Mouse (Mus musculus) lung, embryonic 14.5 days (tissue): ENCODE measurements at regions not wholly inside any gene's neighbourhood (a gene's known extent, or its start where the extent isn't known, plus 50 kb on each side); places are given as distances from the start of the nearest gene placed in this dataset.

Experiments
- ATAC-seq: fragments of 200-750 bp; cut with Nextera tagmentation; 2 replicates; pipeline ENCODE4 v1.8.0; 2017; ENCODE audit warnings: mild to moderate bottlenecking, moderate TSS enrichment, moderate library complexity; ENCODE audit not compliant: insufficient read depth
- DNase-seq: peaks from one replicate; pipeline ENCODE4 v3.0.0-alpha.2; 2015
- H3K27ac ChIP-seq: fragments of 300-500 bp; sonication (generic); 2 replicates; pipeline ENCODE4 v1.5.1; 2014; ENCODE audit warnings: low read depth, mild to moderate bottlenecking, moderate library complexity
- H3K27me3 ChIP-seq: fragments of 300-500 bp; sonication (generic); 2 replicates; pipeline ENCODE4 v1.6.1; 2014; ENCODE audit warnings: low read length, control low read depth; ENCODE audit not compliant: insufficient read depth
- H3K36me3 ChIP-seq: fragments of 300-500 bp; sonication (generic); 2 replicates; pipeline ENCODE4 v1.6.1; 2014; ENCODE audit warnings: control low read depth; ENCODE audit not compliant: insufficient read depth
- H3K4me1 ChIP-seq: fragments of 300-500 bp; sonication (generic); 2 replicates; pipeline ENCODE4 v1.6.1; 2014; ENCODE audit warnings: antibody characterized with exemption, control low read depth; ENCODE audit not compliant: insufficient read depth
- H3K4me2 ChIP-seq: fragments of 300-500 bp; sonication (generic); 2 replicates; pipeline ENCODE4 v1.6.1; 2014; ENCODE audit warnings: mild to moderate bottlenecking
- H3K4me3 ChIP-seq: fragments of 300-500 bp; sonication (generic); 2 replicates; pipeline ENCODE4 v1.5.1; 2014; ENCODE audit warnings: low read depth, low read length
- H3K9ac ChIP-seq: fragments of 300-500 bp; sonication (generic); 2 replicates; pipeline ENCODE4 v1.6.1; 2014
- H3K9me3 ChIP-seq: fragments of 300-500 bp; sonication (generic); 2 replicates; pipeline ENCODE4 v1.6.1; 2016; ENCODE audit warnings: low read depth, low read length, control low read depth
- CTCF ChIP-seq: IDR thresholded peaks from 2 replicates; pipeline ENCODE4 v1.5.1; 2016; ENCODE audit warnings: antibody characterized with exemption, low read depth
- WGBS: fragments of 180-500 bp; shearing (Covaris S2); extraction: QIAGEN DNeasy Blood & Tissue Kit; methylation state at CpG from one replicate; pipeline ENCODE4 v1.1.7; 2014; 5-methylcytosine and 5-hydroxymethylcytosine counted together

- no peak for TF ChIP-seq CTCF
- H3K9ac ChIP-seq = no peak overlapping the region
- no peak overlapping the region for H3K27ac ChIP-seq
- no peaks in the 10 kb centered on the region for H3K9me3 ChIP-seq
- WGBS = 84% methylated on average over 2 of the region's 2 CpGs
- no peak for ATAC-seq
- H3K4me2 ChIP-seq = no peak overlapping the region
- H3K4me1 ChIP-seq = no peaks in the 10 kb centered on the region
- H3K36me3 ChIP-seq = no peaks in the 10 kb centered on the region
- H3K4me3 ChIP-seq = no peak overlapping the region
- no peak for DNase-seq
- H3K27me3 ChIP-seq = no peaks in the 10 kb centered on the region
These were observed 240.0 kb downstream of the Igsf11 start for GRCm38 (mm10) chr16:39132459-39132858.

- DNase-seq = no peak
- H3K4me3 ChIP-seq = no peak overlapping the region
- H3K27me3 ChIP-seq = no peaks in the 10 kb centered on the region
- no peak for ATAC-seq
- H3K27ac ChIP-seq = no peak overlapping the region
- H3K9ac ChIP-seq = no peak overlapping the region
- no peaks in the 10 kb centered on the region for H3K36me3 ChIP-seq
- H3K9me3 ChIP-seq = no peaks in the 10 kb centered on the region
- TF ChIP-seq CTCF = no peak
- no peak overlapping the region for H3K4me2 ChIP-seq
- no peaks in the 10 kb centered on the region for H3K4me1 ChIP-seq
- WGBS = 49% methylated on average over 4 of the region's 4 CpGs
These were observed 243.3 kb downstream of the Igsf11 start for GRCm38 (mm10) chr16:39135777-39136176.

GRCm38 (mm10) chr16:39147151-39147550 lies 254.7 kb downstream of the Igsf11 start:
- Histone ChIP-seq H3K9ac (no peak overlapping the region), H3K4me3 (no peak overlapping the region), H3K9me3 (no peaks in the 10 kb centered on the region), H3K4me2 (no peak overlapping the region), H3K4me1 (no peaks in the 10 kb centered on the region), H3K27me3 (no peaks in the 10 kb centered on the region), H3K36me3 (no peaks in the 10 kb centered on the region), H3K27ac (no peak overlapping the region)
- DNase-seq (no peak), ATAC-seq (no peak)
- no peak for TF ChIP-seq CTCF
- WGBS = 63% methylated on average over 2 of the region's 2 CpGs

GRCm38 (mm10) chr16:39151325-39152318 lies 259.2 kb downstream of the Igsf11 start:
- 69% methylated on average over 9 of the region's 9 CpGs for whole genome bisulfite sequencing
- Histone ChIP-seq H3K4me1 (no peaks in the 10 kb centered on the region), H3K27ac (no peak overlapping the region), H3K36me3 (no peaks in the 10 kb centered on the region), H3K9me3 (no peaks in the 10 kb centered on the region), H3K9ac (no peak overlapping the region), H3K4me3 (no peak overlapping the region), H3K27me3 (no peaks in the 10 kb centered on the region), H3K4me2 (no peak overlapping the region)
- no peak for ATAC-seq
- DNase-seq = no peak
- no peak for TF ChIP-seq CTCF

GRCm38 (mm10) chr16:39158893-39159292 lies 266.4 kb downstream of the Igsf11 start:
- ATAC-seq (no peak), DNase-seq (no peak)
- Histone ChIP-seq H3K9ac (no peak overlapping the region), H3K27ac (no peak overlapping the region), H3K4me2 (no peak overlapping the region), H3K4me3 (no peak overlapping the region), H3K4me1 (no peaks in the 10 kb centered on the region), H3K27me3 (no peaks in the 10 kb centered on the region), H3K9me3 (no peaks in the 10 kb centered on the region), H3K36me3 (no peaks in the 10 kb centered on the region)
- TF ChIP-seq CTCF = no peak
- WGBS = 23% methylated on average over 3 of the region's 3 CpGs

- ATAC-seq = no peak
These were observed 267.3 kb downstream of the Igsf11 start for GRCm38 (mm10) chr16:39159725-39160124.

GRCm38 (mm10) chr16:39162684-39163083 lies 270.2 kb downstream of the Igsf11 start:
- H3K27ac ChIP-seq = no peak overlapping the region
- DNase-seq = no peak
- ATAC-seq = no peak
- H3K9me3 ChIP-seq = no peaks in the 10 kb centered on the region
- no peak overlapping the region for H3K4me2 ChIP-seq
- WGBS = 30% methylated on average over 1 of the region's 1 CpGs
- 0 out of 2 replicates have a peak, but pooled peaks have one; percentile 16 for TF ChIP-seq CTCF
- no peak overlapping the region for H3K9ac ChIP-seq
- no peaks in the 10 kb centered on the region for H3K36me3 ChIP-seq
- no peaks in the 10 kb centered on the region for H3K27me3 ChIP-seq
- no peak overlapping the region for H3K4me3 ChIP-seq
- H3K4me1 ChIP-seq = no peaks in the 10 kb centered on the region

More at GRCm38 (mm10) chr16:39159725-39160124, 267.3 kb downstream of the Igsf11 start:
- Histone ChIP-seq H3K4me2 (no peak overlapping the region), H3K27ac (no peak overlapping the region), H3K9ac (no peak overlapping the region), H3K27me3 (no peaks in the 10 kb centered on the region), H3K36me3 (no peaks in the 10 kb centered on the region), H3K4me1 (no peaks in the 10 kb centered on the region), H3K4me3 (no peak overlapping the region), H3K9me3 (no peaks in the 10 kb centered on the region)
- TF ChIP-seq CTCF = no peak
- no peak for DNase-seq
- 69% methylated on average over 7 of the region's 7 CpGs for WGBS
